Mouse (Mus musculus) liver, embryonic 15.5 days (tissue): ENCODE data around the gene Clstn1. TPM values are rescaled to one million over a fixed set of nuclear protein-coding genes. Genes with fewer than 3 reads are reported as not detected.

Experiments used
- microRNA-seq: library from miRNA; unstranded; fragments of <30 nt; microRNA quantifications from one replicate; pipeline ENCODE4, GENCODE M21; 2016
- polyA plus RNA-seq: library from polyadenylated mRNA; unstranded; fragments of >200 nt; fragmentation: Nextera tagmentation; extraction: Ambion mirVana; gene quantifications from 2 replicates; pipeline ENCODE4 v1.2.1, GENCODE M21; 2015

Gene Clstn1
- polyA plus RNA-seq, 1 experiment from 2014 or later: 2.0 TPM

Small RNA genes within 50 kb of the gene (microRNA-seq; reads per million reads assigned to microRNA genes)
- gene Mir5616 (not detected), gene Mir7023 (not detected)

Other genes with a start within 250 kb of the Clstn1 start
- gene Ube4b, start 159.7 kb upstream of the Clstn1 start, polyA plus RNA-seq: 10.2 and 14.8 TPM in 2 replicates
- gene Rbp7, start 131.5 kb upstream of the Clstn1 start, polyA plus RNA-seq: not detected in 2 replicates
- 0.20 TPM in 1 of 2 replicates, not detected in the other for gene Tmem274, start 109.1 kb upstream of the Clstn1 start, polyA plus RNA-seq
- gene Nmnat1, start 101.3 kb upstream of the Clstn1 start, polyA plus RNA-seq: 5.1 and 5.3 TPM in 2 replicates
- gene Lzic, start 101.2 kb upstream of the Clstn1 start, polyA plus RNA-seq: 10.3 and 11.9 TPM in 2 replicates
- 5.9 and 6.9 TPM in 2 replicates for gene Ctnnbip1, start 68.2 kb upstream of the Clstn1 start, polyA plus RNA-seq
- 7.2 and 7.3 TPM in 2 replicates for gene Pik3cd, start 116.1 kb downstream of the Clstn1 start, polyA plus RNA-seq
- 6.6 and 6.8 TPM in 2 replicates for gene Tmem201, start 151.6 kb downstream of the Clstn1 start, polyA plus RNA-seq
- gene Slc25a33, start 187.8 kb downstream of the Clstn1 start, polyA plus RNA-seq: 10.6 and 11.6 TPM in 2 replicates